Mouse (Mus musculus) left cerebral cortex, postnatal 25 days (tissue): Measurements from ENCODE around the gene Thap7. TPM values are rescaled to one million over a fixed set of nuclear protein-coding genes. Genes with fewer than 3 reads are reported as not detected.

ENCODE experiments used
- DNase-seq, 2 experiments: peaks; one replicate each; pipeline ENCODE4 v3.0.0; 2022; ENCODE audit warnings: low spot score in 2 of 2, mixed read lengths in 1 of 2
- intact Hi-C: fragments of 180-260 bp; cut with DNase I; formaldehyde crosslinking; loops from one replicate; pipeline ENCODE4 v1.15.1; 2025
- total RNA-seq, 2 experiments: library from RNA; stranded (reverse); gene quantifications; 2 replicates each; pipeline ENCODE4 v1.2.3; 2021

The Thap7 gene
- total RNA-seq, 2 experiments from 2014 or later = 43.7 to 45.4 TPM

DNA sequence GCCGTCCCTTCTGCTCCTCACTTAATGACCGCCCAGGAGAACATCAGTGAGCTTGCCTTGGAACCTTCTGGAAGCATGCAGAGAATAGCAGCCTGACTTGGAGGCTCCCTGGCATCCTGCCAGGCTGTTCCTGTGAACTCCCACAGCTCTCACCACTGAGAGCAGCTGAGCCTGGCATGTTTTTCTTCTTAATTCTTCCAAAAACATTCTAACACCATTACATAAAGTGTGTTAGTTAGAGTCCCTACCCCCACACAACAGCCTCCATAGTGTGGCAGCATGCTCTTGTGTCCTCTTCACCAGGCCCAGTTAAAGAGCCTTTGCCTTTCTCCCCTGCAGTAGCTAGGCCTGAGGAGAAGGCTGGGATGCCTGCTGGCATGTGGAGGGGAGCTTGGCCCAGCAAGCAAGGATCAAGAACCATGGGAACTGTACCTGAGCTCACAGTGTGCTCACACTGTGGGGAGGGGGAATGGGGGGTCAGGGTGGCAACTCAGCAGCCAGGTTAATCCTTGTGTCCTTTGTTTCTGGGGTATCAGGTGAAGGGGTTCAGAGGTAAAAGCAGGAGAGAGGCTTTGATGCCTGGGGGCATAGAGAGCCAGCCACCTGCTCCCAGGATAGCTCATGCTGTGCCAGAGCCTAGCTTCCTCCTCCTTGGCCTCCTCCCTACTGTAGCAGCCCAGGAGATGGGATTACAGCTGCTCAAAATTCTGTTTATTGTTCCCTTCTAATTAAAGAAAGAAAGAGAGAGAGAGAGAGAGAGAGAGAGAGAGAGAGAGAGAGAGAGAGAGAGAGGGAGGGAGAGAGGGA lies 34.2 kb downstream of the Thap7 start:
- DNase-seq = peak; percentile 94 to 96
- intact Hi-C loops = no loop called here

DNA sequence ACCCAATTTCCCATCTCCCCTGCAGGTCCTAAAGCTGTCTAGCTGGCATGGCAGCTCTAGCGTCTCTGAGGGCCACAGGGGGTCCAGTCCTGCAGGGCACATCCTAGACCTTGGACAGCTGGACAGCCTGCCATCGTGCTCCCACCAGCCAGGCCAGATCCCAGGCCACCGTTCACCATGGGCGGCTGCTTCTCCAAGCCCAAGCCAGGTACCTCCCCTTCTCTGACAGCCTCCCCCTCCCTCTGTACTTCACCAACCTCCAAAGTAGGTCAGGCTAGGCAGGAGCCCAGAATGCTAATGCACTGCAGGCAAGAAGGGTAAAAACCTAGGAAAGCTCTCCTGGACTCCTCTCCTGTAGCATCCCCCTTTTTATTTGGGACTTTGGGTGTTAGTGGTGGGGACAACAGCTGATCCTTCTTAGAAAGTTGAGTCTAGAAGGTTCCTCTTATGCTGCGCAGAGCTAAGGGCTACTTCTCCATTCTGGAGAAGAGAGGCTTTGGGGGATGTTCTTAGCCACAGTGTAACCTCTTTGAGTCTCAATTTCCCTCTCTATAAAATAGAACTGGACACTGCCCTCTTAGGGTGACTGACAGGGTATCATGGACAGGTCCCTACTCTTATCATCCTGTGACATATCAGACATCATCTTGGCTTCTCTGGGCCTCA lies 38.9 kb downstream of the Thap7 start:
- intact Hi-C loops = no loop called here
- peak in 1 of 2 experiments; percentile 75 for DNase-seq

DNA sequence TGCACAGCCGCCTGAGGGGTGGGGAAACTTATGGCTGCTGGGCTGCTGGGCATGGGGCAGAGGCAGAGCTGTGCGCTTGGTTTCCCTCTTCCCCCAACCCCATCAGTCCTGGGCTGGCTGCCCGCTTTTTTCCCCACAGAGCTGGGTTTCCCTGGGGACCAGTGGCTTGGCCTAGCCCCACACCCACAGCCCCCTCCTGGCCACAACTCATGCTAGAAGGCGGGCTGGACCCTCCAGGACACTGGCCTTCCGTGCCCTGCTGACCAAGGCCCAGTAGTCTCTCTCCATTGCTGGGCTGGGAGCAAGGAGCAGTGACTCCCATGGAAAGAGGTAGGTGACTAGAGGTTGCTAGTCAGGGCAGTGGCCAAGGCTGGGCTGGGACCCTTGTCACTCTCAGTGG lies 39.8 kb downstream of the Thap7 start:
- DNase-seq = peak in 1 of 2 experiments; percentile 46
- intact Hi-C loops = no loop called here

DNA sequence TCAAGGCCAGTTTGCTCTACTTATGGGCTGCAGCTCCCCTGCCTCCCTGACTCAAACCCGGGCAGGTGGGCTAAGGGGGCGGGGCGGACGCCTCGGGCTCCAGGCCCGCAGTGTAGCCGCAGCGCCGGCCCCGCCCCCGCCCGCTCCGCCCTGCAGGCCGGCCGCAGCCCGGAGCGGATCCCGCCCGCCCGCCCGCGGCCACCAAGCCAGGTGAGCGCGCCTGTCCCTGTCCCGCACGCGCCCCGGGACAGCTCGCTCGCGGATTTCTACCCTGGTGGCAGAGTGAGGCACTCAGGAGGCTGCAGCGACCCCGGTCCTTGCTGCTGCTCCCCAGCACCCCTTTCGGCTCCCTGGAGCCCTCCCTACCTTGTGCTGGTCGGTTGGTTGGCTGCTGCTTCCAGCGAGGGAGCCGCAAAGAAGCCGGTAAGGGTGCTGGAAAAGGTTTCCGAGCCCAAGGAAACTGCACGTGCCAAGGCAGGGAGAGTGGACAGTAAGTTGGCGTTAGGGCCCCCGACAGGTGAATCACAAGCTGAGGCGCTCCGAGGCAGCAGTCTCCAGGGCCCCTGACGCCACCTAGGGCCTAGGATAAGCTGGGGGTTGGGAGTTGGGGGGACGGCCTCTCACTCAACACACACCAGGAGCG lies 41.3 kb downstream of the Thap7 start, which contains the start of gene Aifm3:
Aifm3 (plus strand) TSS at position 143 of the 643 bp plus-strand sequence.
- DNase-seq = no peak
- intact Hi-C loops = loop anchor here (2.0 kb wide), 1 partner anchor 19 kb away; the partner anchor contains the start of gene Lztr1

DNA sequence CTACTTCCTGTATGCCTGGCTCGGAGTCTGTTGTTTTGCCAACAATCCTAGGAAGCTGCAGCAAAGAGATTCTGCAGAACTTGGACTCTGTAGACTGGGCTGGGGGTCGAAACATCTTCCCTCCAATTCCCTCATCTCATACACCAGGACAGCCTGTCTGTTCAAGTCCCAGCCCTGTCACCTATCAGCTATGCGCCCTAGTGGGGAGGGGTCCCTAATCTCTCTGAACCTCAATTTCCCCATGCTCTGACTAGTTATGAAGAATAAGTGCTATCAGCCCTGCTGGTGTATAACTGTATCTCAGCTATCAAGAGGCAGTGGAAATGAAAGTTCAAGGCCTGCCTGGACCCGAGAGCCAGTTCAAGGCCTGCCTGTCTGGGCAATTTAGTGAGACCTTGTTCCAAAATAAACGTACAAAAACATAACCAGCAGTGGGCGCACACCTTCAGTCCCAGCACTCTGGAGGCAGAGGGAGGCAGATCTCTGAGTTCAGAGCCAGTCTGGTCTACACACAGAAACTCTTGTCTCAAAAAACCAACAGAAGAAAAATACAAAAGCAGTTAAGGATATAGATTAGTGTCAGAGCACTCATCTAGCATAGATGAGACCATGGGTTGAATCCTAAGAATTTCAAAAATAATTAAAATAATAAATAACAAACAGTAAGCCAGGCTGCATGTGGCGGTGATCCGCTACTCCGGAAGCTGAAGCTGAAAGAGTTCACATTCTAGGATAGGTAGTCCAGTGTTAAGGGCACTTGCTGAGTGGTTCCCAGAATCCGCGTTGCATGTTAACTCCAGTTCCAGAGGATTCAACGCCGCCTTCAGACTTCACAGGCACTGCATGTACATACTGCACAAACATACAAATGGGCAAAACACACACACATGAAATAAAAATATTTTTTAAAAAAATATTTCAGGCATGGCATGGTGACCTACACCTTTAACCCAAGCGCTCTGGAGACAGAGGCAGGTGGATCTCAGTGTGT lies 42.2 kb downstream of the Thap7 start:
- peak in 1 of 2 experiments; percentile 53 for DNase-seq
- intact Hi-C loops = loop anchor here (2.0 kb wide), 1 partner anchor 20 kb away; the partner anchor contains the start of gene Lztr1

DNA sequence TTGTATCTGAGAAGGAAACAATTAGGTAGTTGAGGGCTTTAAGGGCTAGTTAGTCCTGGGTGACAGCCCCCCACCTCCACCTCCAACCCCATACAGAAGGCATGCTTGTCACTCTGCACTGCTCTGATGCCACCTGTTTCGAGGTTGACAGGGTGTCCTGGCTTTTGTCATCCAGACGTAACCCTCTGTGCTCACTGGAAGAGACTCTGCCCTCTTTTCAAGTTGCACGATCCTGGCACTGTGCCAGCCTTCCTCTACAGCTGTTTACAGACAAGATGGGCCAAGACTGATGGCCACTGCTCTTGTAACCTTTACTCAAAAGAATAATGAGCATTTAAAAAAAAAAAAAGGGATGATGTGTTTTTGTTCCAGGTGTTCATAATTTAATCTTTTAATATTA lies 44.4 kb downstream of the Thap7 start:
- intact Hi-C loops = no loop called here
- no peak for DNase-seq

DNA sequence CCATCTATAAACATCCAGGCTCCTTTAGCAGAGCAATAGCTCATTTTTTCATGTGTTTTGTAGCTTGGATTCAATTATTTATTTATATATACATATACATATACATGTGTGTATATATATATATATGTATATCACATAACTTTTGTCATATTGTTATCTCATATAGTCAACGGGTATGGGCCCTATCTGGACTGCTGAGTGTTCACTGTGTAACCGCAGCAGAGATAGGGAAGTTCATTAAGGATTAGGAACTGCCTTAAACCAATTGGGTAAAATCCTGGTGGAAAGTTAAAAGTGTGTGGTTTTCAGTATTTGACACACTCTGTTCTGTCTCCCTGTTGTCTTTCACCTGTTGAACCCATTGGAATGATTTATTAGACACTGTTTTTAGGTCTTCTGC lies 49.5 kb downstream of the Thap7 start:
- no peak for DNase-seq
- intact Hi-C loops = no loop called here

DNA sequence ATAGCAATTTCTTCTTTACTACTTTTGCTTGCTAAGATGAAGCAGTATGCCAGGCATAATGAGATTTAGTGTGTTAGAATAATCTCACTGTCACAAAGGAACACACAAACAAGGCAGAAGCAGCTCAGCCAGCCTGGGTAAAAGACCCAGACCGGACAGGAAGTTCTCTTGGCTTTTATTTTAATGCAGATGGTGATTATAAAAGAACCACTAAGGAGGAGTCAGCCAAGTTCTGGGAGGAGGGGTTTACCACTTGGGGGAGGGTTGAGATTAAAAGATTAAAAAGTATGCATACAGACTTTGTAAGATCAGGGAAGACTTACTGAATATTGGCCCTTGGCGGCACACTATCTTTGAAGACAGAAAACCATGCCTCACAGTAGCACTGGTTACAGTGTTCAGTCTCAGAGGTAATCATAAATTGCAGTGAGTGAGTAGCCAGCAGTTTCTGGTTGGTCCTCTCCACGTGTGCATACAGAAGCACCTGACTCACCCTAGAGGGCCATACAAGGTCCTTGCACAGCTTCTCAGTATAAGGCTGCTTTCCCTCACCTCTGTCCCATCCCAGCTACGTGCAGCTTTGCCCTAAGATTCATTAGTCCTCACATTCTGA lies 52.5 kb downstream of the Thap7 start:
- DNase-seq = no peak
- intact Hi-C loops = no loop called here

Other genes starting within 250 kb of the Thap7 start
- 1 to 10 TPM; 2.5 to 2.7 TPM for gene Serpind1, start 199.8 kb downstream of the Thap7 start, total RNA-seq
- gene Snap29, start 125.2 kb downstream of the Thap7 start, total RNA-seq = 10 to 100 TPM; 21.5 to 23.9 TPM
- 100 to 1,000 TPM; 324 to 328 TPM for gene Pi4ka, start 124.8 kb downstream of the Thap7 start, total RNA-seq
- 10 to 100 TPM; 30.9 to 31.0 TPM for gene Crkl, start 79.1 kb downstream of the Thap7 start, total RNA-seq
- 100 to 1,000 TPM in 1 of 2 experiments, 10 to 100 TPM in 1; 96.9 to 100 TPM for gene Aifm3, start 41.5 kb downstream of the Thap7 start, total RNA-seq
- 100 to 1,000 TPM; 149 TPM for gene Lztr1, start 22.4 kb downstream of the Thap7 start, total RNA-seq
- gene Lrrc74b, start 30.1 kb upstream of the Thap7 start, total RNA-seq = under 1 TPM; 0.71 to 0.85 TPM
- gene P2rx6, start 30.7 kb upstream of the Thap7 start, total RNA-seq = under 1 TPM; 0.80 to 0.99 TPM
- 10 to 100 TPM; 83.2 to 87.4 TPM for gene Slc7a4, start 52.1 kb upstream of the Thap7 start, total RNA-seq
- 10 to 100 TPM; 62.4 to 63.8 TPM for gene Smpd4, start 88.2 kb upstream of the Thap7 start, total RNA-seq
- gene Ccdc74a, start 115.3 kb upstream of the Thap7 start, total RNA-seq = 10 to 100 TPM; 22.3 to 26.4 TPM
- 10 to 100 TPM; 66.3 to 69.1 TPM for gene Med15, start 201.8 kb upstream of the Thap7 start, total RNA-seq
- gene Klhl22, start 228.5 kb upstream of the Thap7 start, total RNA-seq = 100 to 1,000 TPM in 1 of 2 experiments, 10 to 100 TPM in 1; 87.8 to 101 TPM